Mouse (Mus musculus) left cerebral cortex, adult 2 months (tissue): Measurements from ENCODE around the gene Notch3. TPM values are rescaled to one million over a fixed set of nuclear protein-coding genes. Genes with fewer than 3 reads are reported as not detected.
A peak's percentile ranks its signal among the peaks of the same experiment; 100 is the strongest.
"Not testable (repeated sequence)": the region's sequence is repeated elsewhere in the genome, so short reads cannot be mapped to it uniquely, and the experiment has no call there.

Source experiments
- DNase-seq, 2 experiments: peaks; one replicate each; pipeline ENCODE4 v3.0.0; 2021 to 2022; ENCODE audit warnings: low spot score in 2 of 2, mixed read lengths in 1 of 2; ENCODE audit errors: extremely low spot score in 1 of 2
- H3K27ac ChIP-seq: fragments of 200-600 bp; 2 replicates; pipeline ENCODE4 v1.8.1; 2022
- H3K4me3 ChIP-seq: fragments of 200-600 bp; 2 replicates; pipeline ENCODE4 v1.8.1; 2022
- CTCF ChIP-seq: fragments of 200-600 bp; IDR thresholded peaks from 2 replicates; pipeline ENCODE4 v1.8.1; 2022; ENCODE audit warnings: antibody characterized with exemption, mild to moderate bottlenecking, moderate library complexity
- intact Hi-C: fragments of 180-260 bp; cut with DNase I; formaldehyde crosslinking; loops from one replicate; pipeline ENCODE4 v1.15.1; 2025
- long read RNA-seq, 2 experiments: library from polyadenylated mRNA; stranded (forward); transcript quantifications; one replicate each; pipeline ENCODE4 v2.0.0; 2021; ENCODE audit warnings: borderline mapping rate in 2 of 2
- total RNA-seq, 2 experiments: library from RNA; stranded (reverse); gene quantifications; 2 replicates each; pipeline ENCODE4 v1.2.3; 2021

The Notch3 gene
- 1 to 10 TPM; 7.1 to 7.8 TPM for total RNA-seq
- long read RNA-seq, experiment 1, full-length matches to known transcripts = 1 of 5 reads
- long read RNA-seq, experiment 1, partial matches to known transcripts = 3 of 5 reads
- long read RNA-seq, experiment 1, other reads (novel, unspliced or antisense) = 1 of 5 reads
- long read RNA-seq, experiment 2, full-length matches to known transcripts = 2 of 3 reads
- long read RNA-seq, experiment 2, partial matches to known transcripts = 0 of 3 reads
- long read RNA-seq, experiment 2, other reads (novel, unspliced or antisense) = 1 of 3 reads

DNA sequence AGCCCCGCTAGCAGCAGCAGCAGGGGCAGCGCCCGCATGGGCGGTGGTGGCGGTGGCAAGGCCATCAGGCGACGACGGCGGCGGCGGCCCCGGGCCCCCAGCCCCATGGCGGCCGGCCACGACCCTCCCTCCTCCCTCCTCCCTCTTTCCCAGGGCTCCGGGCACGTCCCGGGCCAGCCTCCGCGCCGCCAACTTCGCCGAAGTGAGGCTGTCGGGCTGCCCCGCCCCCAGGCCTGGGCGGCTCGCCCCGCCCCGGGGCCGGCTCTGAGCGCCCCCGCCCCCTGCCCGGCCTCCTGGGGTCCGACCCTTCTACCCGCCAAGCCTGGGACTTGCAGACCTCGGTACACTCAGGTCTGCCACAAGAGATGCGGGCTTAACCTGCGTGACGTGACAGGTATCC is at the start of gene Notch3:
Notch3 (minus strand) TSS at position 166 of the 400 bp plus-strand sequence.
- no peak for TF ChIP-seq CTCF
- Histone ChIP-seq H3K27ac (no peak within 1 kb of the TSS), H3K4me3 (peak within 1 kb of the TSS; percentile 38)
- intact Hi-C loops = no loop called here
- no peak for DNase-seq

DNA sequence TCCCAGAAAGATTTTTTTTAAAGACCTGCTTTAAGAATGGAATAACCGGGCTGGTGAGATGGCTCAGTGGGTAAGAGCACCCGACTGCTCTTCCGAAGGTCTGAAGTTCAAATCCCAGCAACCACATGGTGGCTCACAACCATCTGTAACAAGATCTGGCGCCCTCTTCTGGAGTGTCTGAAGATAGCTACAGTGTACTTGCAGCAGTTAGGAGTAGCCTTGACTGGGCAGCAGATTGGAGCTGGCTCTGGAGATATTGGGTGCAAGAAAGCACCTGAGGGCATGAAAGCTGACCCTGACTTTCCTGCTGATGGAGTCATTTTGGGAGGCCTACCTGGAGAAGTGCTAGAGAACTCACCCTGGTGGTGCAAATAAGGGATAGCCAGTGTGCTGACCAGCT is 48.9 kb upstream of the Notch3 start:
- peak; percentile 53 for TF ChIP-seq CTCF
- H3K27ac ChIP-seq, H3K4me3 ChIP-seq, DNase-seq, intact Hi-C loops: not testable (repeated sequence)

DNA sequence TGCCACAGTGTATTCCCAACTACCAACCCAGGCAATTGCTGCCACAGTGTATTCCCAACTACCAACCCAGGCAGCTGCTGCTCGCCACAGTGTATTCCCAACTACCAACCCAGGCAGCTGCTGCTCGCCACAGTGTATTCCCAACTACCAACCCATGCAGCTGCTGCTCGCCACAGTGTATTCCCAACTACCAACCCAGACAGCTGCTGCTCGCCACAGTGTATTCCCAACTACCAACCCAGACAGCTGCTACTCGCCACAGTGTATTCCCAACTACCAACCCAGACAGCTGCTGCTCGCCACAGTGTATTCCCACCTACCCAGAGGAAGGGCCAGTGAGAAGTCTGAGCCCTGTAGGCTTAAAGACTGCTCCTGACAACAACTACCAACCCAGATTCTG is 44.9 kb upstream of the Notch3 start:
- not testable (repeated sequence) for H3K4me3 ChIP-seq, DNase-seq, H3K27ac ChIP-seq
- intact Hi-C loops = loop anchor here (5.0 kb wide), 1 partner anchor 184 kb away; no protein-coding TSS in a partner anchor

DNA sequence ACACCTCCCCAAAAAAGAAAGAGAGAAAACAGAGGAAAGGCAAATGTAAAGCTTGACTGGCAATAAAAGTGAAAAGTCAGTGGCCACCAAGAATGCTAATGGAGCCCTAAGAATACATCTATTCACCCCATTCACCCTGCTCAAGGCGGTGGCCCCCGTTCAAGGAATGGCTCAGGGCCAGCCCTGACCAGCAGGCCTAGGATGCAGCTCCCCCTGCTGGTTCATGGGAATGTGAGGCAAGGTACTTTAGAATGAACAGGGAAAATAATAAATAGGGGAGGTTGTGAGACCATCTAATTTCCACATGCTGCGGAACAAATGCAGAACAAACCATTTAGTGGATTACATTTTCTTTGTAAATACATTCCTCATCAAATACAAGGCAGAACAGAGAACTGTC is 43.1 kb upstream of the Notch3 start:
- Histone ChIP-seq H3K4me3 (no peak overlapping the region), H3K27ac (no peak overlapping the region)
- intact Hi-C loops = loop anchor here (2.0 to 10.0 kb wide), 5 partner anchors 47 to 525 kb away; no protein-coding TSS in a partner anchor
- TF ChIP-seq CTCF = peak; percentile 92
- peak; percentile 59 to 69 for DNase-seq

DNA sequence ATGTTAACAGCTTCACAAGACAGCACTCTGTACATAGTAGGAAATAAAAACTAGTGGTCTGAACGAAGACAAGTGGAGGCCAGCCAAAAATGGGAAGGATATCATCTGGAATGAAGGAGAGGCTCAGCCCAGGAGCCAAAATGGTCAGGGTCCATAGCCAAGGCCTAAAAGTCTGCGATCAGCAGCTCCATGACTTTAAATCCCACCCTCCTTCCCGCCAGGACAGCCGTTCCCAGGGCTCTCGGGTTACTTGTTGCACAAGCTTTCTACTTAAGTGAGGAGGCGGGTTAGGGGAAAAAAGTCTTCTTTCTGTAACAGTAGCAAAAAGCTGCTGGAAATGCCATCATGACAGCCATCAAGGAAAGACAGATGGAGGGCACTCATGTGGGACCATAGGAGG is 42.5 kb upstream of the Notch3 start:
- intact Hi-C loops = loop anchor here (2.0 to 10.0 kb wide), 4 partner anchors 46 to 524 kb away; no protein-coding TSS in a partner anchor
- TF ChIP-seq CTCF = no peak

DNA sequence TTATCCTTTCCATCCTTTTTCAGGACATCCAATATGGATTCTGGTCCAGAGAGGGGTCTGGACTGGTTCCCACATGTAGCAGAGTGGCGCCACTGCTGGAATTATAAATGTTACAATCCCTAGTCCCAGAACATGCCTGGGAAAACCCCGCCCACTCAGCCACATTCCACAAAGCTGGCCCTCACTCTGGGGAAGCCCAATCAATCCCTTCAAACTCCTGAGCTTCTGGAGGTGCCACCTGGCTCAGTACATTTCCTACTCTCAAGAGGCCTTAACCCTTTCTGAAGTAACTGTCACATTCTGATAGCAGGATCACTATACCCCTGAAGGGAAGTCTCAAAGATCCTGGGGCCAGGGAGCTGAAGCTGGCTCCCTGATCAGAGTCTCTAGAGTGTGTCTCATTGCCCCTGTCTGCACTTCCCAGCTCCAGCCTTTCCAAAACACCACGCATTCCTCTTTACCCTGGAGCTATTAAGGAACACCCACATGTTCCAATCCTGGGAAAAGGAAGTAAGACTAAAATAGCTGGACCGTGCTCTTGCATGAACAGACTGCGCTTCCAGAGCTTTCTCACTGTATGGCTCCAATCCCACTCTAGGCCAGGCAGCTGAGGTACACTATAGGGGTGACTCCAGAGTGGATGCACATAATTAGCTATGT is 41.1 kb upstream of the Notch3 start:
- intact Hi-C loops = loop anchor here (2.0 to 10.0 kb wide), 4 partner anchors 45 to 523 kb away; no protein-coding TSS in a partner anchor
- DNase-seq = no peak
- no peak for TF ChIP-seq CTCF
- Histone ChIP-seq H3K27ac (peak overlapping the region; percentile 24; the same call in 1 of the 2 replicates), H3K4me3 (no peak overlapping the region)

More for the DNA sequence above, 42.5 kb upstream of the Notch3 start:
- DNase-seq = no peak
- Histone ChIP-seq H3K27ac (no peak overlapping the region; the same call in 1 of the 2 replicates), H3K4me3 (no peak overlapping the region)

DNA sequence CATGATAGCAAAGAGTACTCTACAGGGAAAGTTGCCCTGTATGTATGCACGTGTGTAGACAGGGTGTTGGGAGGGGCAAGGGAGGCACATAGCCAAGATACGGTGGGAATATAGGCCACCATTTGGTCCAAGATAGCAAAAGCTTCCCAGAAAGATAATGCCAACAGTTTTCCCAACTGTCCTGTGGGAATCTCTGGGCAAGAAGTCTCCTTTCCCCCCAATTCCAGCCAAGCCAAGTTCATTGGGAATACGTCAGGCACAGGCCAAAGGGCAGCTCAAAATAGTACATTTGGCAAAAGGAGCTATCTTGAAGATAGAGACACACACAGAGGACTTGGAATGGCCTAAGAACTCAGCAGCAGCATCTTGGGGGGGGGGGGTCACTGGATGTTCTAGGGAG is 38.7 kb upstream of the Notch3 start:
- intact Hi-C loops = loop anchor here (10.0 kb wide), 1 partner anchor 521 kb away; no protein-coding TSS in a partner anchor
- Histone ChIP-seq H3K27ac (no peak overlapping the region), H3K4me3 (no peak overlapping the region)
- DNase-seq = no peak
- TF ChIP-seq CTCF = no peak

DNA sequence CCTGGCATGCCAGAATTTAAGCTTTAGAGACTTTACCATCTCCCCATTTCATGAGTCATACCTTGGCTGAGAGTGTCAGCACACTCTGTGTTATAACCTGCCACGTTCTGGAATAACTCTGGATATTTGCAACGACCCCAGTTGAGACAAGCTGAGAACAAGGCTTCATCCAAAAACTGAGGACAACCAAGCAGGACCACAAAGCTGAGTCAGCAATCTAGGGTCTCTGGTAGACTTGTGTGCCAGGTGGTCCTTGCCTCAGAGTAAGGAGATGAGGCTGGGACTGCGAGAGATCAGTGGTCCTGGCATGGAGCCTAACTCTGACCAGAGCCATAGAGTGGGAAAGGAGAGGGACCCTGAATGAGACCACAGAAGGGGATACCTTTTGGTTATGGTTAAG is 36.3 kb upstream of the Notch3 start:
- Histone ChIP-seq H3K4me3 (no peak overlapping the region), H3K27ac (no peak overlapping the region)
- no peak for TF ChIP-seq CTCF
- intact Hi-C loops = loop anchor here (10.0 kb wide), 1 partner anchor 518 kb away; no protein-coding TSS in a partner anchor
- DNase-seq = no peak

DNA sequence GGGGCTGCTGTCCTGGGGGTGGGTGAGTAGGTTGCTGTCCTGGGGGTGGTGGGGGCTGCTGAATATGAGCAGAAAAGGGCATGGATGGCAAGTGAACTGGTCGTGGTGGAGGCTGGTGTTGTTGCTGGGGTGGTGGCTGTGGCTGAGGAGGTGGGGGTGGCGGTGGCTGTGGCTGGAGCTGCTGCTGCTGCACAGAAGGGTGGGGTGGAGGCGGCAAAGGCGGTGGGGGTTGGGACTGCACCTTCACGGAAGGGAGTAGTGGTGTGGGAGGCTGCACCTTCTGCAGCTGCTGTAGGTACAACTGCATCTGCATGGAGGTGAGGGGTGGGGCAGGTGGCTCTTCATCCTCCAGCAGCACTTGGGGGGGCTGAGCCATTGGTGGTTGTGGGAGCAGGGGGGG is 34.4 kb upstream of the Notch3 start:
- intact Hi-C loops = loop anchor here (10.0 kb wide), 1 partner anchor 516 kb away; no protein-coding TSS in a partner anchor

DNA sequence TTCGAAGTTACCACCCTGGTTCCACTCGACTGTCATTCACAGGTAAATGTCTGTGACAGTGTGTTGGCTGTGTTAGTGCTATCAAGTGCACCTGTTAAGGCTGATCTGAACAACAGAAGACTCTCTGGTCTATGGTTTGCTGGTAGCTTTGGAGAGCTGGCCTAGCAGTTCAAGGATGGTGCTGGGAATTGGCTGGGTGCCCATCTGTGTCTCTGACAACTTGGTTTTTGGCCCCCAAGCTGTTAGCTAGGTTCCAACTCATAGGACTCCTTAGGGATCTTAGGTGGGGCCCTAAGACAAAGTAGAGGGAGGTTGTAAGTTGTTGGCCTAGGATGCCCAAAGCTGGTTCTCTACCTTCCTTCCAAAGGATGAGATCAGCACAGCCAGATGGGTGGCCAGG is 33.1 kb upstream of the Notch3 start:
- H3K4me3 ChIP-seq = no peak overlapping the region
- intact Hi-C loops = loop anchor here (10.0 kb wide), 1 partner anchor 515 kb away; no protein-coding TSS in a partner anchor
- TF ChIP-seq CTCF = no peak
- no peak overlapping the region for H3K27ac ChIP-seq
- no peak for DNase-seq

More for the DNA sequence above, 34.4 kb upstream of the Notch3 start:
- H3K4me3 ChIP-seq = no peak overlapping the region
- no peak for TF ChIP-seq CTCF
- no peak overlapping the region for H3K27ac ChIP-seq
- no peak for DNase-seq

DNA sequence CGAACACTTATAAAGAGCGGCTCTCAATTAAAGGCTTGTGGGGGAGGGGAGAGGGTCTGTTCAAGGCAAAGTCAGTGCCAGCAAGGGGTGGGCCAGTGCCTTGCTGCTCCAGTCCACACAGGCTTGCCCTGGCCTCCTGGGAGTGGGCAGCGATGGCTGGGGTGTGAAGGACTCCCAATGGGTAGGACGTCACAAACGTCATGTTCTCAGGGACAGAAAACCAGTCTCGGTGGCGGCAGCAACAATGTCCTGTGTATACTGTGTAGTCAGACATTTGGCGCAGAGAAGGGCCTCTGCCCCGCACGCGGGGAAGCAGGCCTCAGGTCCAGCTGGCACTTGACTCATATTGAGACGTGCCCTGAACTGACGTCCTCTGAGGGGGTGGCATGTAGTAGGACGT is 30.5 kb upstream of the Notch3 start:
- intact Hi-C loops = no loop called here
- DNase-seq = no peak
- TF ChIP-seq CTCF = no peak
- Histone ChIP-seq H3K27ac (no peak overlapping the region), H3K4me3 (no peak overlapping the region)

DNA sequence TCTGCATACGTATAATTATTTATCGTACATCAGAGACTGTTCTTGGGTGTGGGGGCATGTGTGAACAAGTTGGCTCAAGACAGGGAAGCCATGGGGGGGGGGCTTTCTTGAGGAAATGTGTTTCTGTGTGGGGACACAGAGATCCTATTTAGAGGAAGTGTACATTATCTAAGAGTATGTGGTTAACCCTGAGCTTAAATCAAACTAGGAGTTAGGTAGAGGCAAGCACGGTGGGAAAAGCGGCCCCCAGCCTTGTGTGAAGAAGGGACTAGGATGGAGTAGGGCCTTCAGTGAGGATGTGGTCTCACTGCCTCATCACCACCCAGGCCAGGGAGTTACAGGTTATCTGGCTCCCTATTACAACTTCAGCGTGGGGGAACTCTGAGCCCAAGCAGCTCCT is 29.1 kb upstream of the Notch3 start:
- Histone ChIP-seq H3K4me3 (no peak overlapping the region), H3K27ac (no peak overlapping the region)
- intact Hi-C loops = no loop called here
- DNase-seq = no peak
- TF ChIP-seq CTCF = no peak
